Mouse (Mus musculus): ENCODE data around the gene Zfand2b.

Gene Zfand2b

GRCm38 (mm10) chr1:75168472-75169464 is at the start of gene Zfand2b:
Zfand2b (plus strand) TSS chr1:75168646.
- peak; percentile 97 to 98 for DNase-seq

- no peak for DNase-seq
These were observed 46.2 kb upstream of the Zfand2b start for GRCm38 (mm10) chr1:75122211-75122610.

- DNase-seq = peak; percentile 96
These were observed 43.8 kb upstream of the Zfand2b start, which contains the start of gene Nhej1 for GRCm38 (mm10) chr1:75124346-75125321. Nhej1 (minus strand) TSS chr1:75125200.

- no peak for DNase-seq
These were observed 43.0 kb upstream of the Zfand2b start for GRCm38 (mm10) chr1:75125418-75125817.

GRCm38 (mm10) chr1:75128641-75129040 is 39.8 kb upstream of the Zfand2b start:
- DNase-seq = no peak

- DNase-seq = no peak
These were observed 34.8 kb upstream of the Zfand2b start, which contains the start of gene Slc23a3 for GRCm38 (mm10) chr1:75133421-75134207. Slc23a3 (minus strand) TSS chr1:75133890.

- DNase-seq = no peak
These were observed 32.2 kb upstream of the Zfand2b start for GRCm38 (mm10) chr1:75136293-75136692.

GRCm38 (mm10) chr1:75136730-75137129 is 31.7 kb upstream of the Zfand2b start:
- DNase-seq = no peak

GRCm38 (mm10) chr1:75138448-75138847 is 30.0 kb upstream of the Zfand2b start:
- DNase-seq = no peak

- DNase-seq = peak in 1 of 2 experiments; percentile 13
These were observed 27.8 kb upstream of the Zfand2b start for GRCm38 (mm10) chr1:75140601-75141190.

- DNase-seq = peak; percentile 81 to 85
These were observed 26.8 kb upstream of the Zfand2b start for GRCm38 (mm10) chr1:75141486-75142190.

- peak; percentile 96 to 97 for DNase-seq
These were observed 25.9 kb upstream of the Zfand2b start, which contains the start of the genes Cnppd1 and Retreg2 for GRCm38 (mm10) chr1:75142301-75143261. Cnppd1 (minus strand) TSS chr1:75142711. Retreg2 (plus strand) TSS chr1:75142778.

GRCm38 (mm10) chr1:75145589-75145988 is 22.9 kb upstream of the Zfand2b start:
- DNase-seq = no peak

GRCm38 (mm10) chr1:75147411-75148135 is 20.9 kb upstream of the Zfand2b start:
- no peak for DNase-seq

- no peak for DNase-seq
These were observed 19.7 kb upstream of the Zfand2b start for GRCm38 (mm10) chr1:75148727-75149126.

- no peak for DNase-seq
These were observed 12.6 kb upstream of the Zfand2b start for GRCm38 (mm10) chr1:75155837-75156236.

GRCm38 (mm10) chr1:75158990-75159389 is 9.5 kb upstream of the Zfand2b start:
- DNase-seq = no peak

- DNase-seq = no peak
These were observed 8.7 kb upstream of the Zfand2b start for GRCm38 (mm10) chr1:75159540-75160255.

Measured in lung, postnatal 4 days (tissue).